Mouse (Mus musculus) MEL (cell line): ENCODE measurements at regions not wholly inside any gene's neighbourhood (a gene's known extent, or its start where the extent isn't known, plus 50 kb on each side); places are given as distances from the start of the nearest gene placed in this dataset.

ENCODE experiments used
- DNase-seq: peaks from one replicate; pipeline ENCODE4 v3.0.0; 2011; ENCODE audit warnings: low read depth, low spot score
- H3K27ac ChIP-seq: 2 replicates; pipeline ENCODE4 v1.5.1; 2012; ENCODE audit warnings: low read depth, mild to moderate bottlenecking, control low read depth, low read length, moderate library complexity; ENCODE audit not compliant: control insufficient read depth
- H3K27me3 ChIP-seq, 2 experiments: fragments of 150-350 bp in 1 of 2; sonication (generic) in 1 of 2; 2 replicates each; pipeline ENCODE4 v1.6.1; 2012; ENCODE audit warnings: low read length in 2 of 2, mild to moderate bottlenecking in 2 of 2, improper control_type of control experiment in 1 of 2, moderate library complexity in 1 of 2; ENCODE audit not compliant: insufficient read depth in 2 of 2, control insufficient read depth in 1 of 2
- H3K36me3 ChIP-seq, 2 experiments: 2 replicates each; pipeline ENCODE4 v1.6.1; 2012 to 2014; ENCODE audit warnings: low read length in 2 of 2, improper control_type of control experiment in 1 of 2, inconsistent platforms in 1 of 2, mild to moderate bottlenecking in 1 of 2; ENCODE audit not compliant: insufficient read depth in 2 of 2, control insufficient read depth in 1 of 2
- H3K4me1 ChIP-seq, 2 experiments: fragments of 150-350 bp in 1 of 2; sonication (generic) in 1 of 2; 2 replicates each; pipeline ENCODE4 v1.6.1; 2012; ENCODE audit warnings: low read length in 2 of 2, improper control_type of control experiment in 1 of 2, mild to moderate bottlenecking in 1 of 2; ENCODE audit not compliant: insufficient read depth in 2 of 2, control insufficient read depth in 1 of 2
- H3K4me3 ChIP-seq, 2 experiments: fragments of 150-350 bp in 1 of 2; sonication (generic) in 1 of 2; 2 replicates each; pipeline ENCODE4 v1.5.1; 2012; ENCODE audit warnings: low read depth in 2 of 2, low read length in 2 of 2, mild to moderate bottlenecking in 2 of 2, moderate library complexity in 2 of 2, control low read depth in 1 of 2, improper control_type of control experiment in 1 of 2; ENCODE audit not compliant: control insufficient read depth in 1 of 2, insufficient read depth in 1 of 2
- H3K79me2 ChIP-seq: 2 replicates; pipeline ENCODE4 v1.6.1; 2012; ENCODE audit warnings: mild to moderate bottlenecking, low read length, moderate library complexity; ENCODE audit not compliant: control insufficient read depth, poor library complexity, insufficient read depth
- H3K9ac ChIP-seq: 2 replicates; pipeline ENCODE4 v1.6.1; 2012; ENCODE audit warnings: low read depth, mild to moderate bottlenecking, control low read depth, low read length, moderate library complexity; ENCODE audit not compliant: control insufficient read depth, poor library complexity, severe bottlenecking
- H3K9me3 ChIP-seq: fragments of 150-350 bp; sonication (generic); replicated peaks from 2 replicates; pipeline ENCODE4 v1.6.1; 2012; ENCODE audit warnings: mild to moderate bottlenecking, low read length, improper control_type of control experiment, moderate library complexity; ENCODE audit not compliant: insufficient read depth
- CHD1 ChIP-seq: IDR thresholded peaks from 2 replicates; pipeline ENCODE4 v1.6.1; 2012; ENCODE audit warnings: low read depth, mild to moderate bottlenecking, inconsistent platforms, low read length, improper control_type of control experiment
- CHD2 ChIP-seq: IDR thresholded peaks from 2 replicates; pipeline ENCODE4 v1.6.1; 2011; ENCODE audit warnings: low read length, improper control_type of control experiment
- ELF1 ChIP-seq: IDR thresholded peaks from 2 replicates; pipeline ENCODE4 v1.6.1; 2014; ENCODE audit warnings: low read depth, mild to moderate bottlenecking, inconsistent platforms, low read length, improper control_type of control experiment, moderate library complexity
- EP300 ChIP-seq, 2 experiments: IDR thresholded peaks; 2 replicates each; pipeline ENCODE4 v1.6.1; 2011; ENCODE audit warnings: improper control_type of control experiment in 2 of 2, low read length in 2 of 2, low read depth in 1 of 2, mild to moderate bottlenecking in 1 of 2
- GABPA ChIP-seq: IDR thresholded peaks from 2 replicates; pipeline ENCODE4 v1.6.1; 2012; ENCODE audit warnings: low read depth, mild to moderate bottlenecking, inconsistent platforms, low read length, improper control_type of control experiment, moderate library complexity
- GATA1 ChIP-seq: IDR thresholded peaks from 2 replicates; pipeline ENCODE4 v1.6.1; 2011; ENCODE audit warnings: low read depth, low read length, improper control_type of control experiment
- HCFC1 ChIP-seq: IDR thresholded peaks from 2 replicates; pipeline ENCODE4 v1.6.1; 2012; ENCODE audit warnings: low read depth, mild to moderate bottlenecking, inconsistent platforms, low read length, improper control_type of control experiment, moderate library complexity
- MAX ChIP-seq: IDR thresholded peaks from 2 replicates; pipeline ENCODE4 v1.6.1; 2011; ENCODE audit warnings: low read length, improper control_type of control experiment
- MEF2A ChIP-seq: IDR thresholded peaks from 2 replicates; pipeline ENCODE4 v1.6.1; 2014; ENCODE audit warnings: low read depth, mild to moderate bottlenecking, inconsistent platforms, low read length, improper control_type of control experiment; ENCODE audit not compliant: poor library complexity, insufficient replicate concordance, severe bottlenecking; ENCODE audit errors: extremely low read depth
- MXI1 ChIP-seq: IDR thresholded peaks from 2 replicates; pipeline ENCODE4 v1.6.1; 2011; ENCODE audit warnings: mild to moderate bottlenecking, low read depth, low read length, improper control_type of control experiment
- MYB ChIP-seq: IDR thresholded peaks from 2 replicates; pipeline ENCODE4 v1.6.1; 2011; ENCODE audit warnings: mild to moderate bottlenecking, low read depth, low read length, improper control_type of control experiment
- MYC ChIP-seq: IDR thresholded peaks from 2 replicates; pipeline ENCODE4 v1.6.1; 2011; ENCODE audit warnings: low read depth, mild to moderate bottlenecking, low read length, improper control_type of control experiment, moderate library complexity
- NELFE ChIP-seq: IDR thresholded peaks from 2 replicates; pipeline ENCODE4 v1.6.1; 2011; ENCODE audit warnings: low read depth, low read length, improper control_type of control experiment
- NRF1 ChIP-seq: IDR thresholded peaks from 2 replicates; pipeline ENCODE4 v1.6.1; 2014; ENCODE audit warnings: low read depth, mild to moderate bottlenecking, inconsistent platforms, low read length, improper control_type of control experiment, moderate library complexity; ENCODE audit not compliant: poor library complexity, insufficient read depth, severe bottlenecking
- POLR2A ChIP-seq, 2 experiments: IDR thresholded peaks; 2 replicates each; pipeline ENCODE4 v1.6.1; 2011 to 2012; ENCODE audit warnings: low read length in 2 of 2, mild to moderate bottlenecking in 2 of 2, control low read depth in 1 of 2, improper control_type of control experiment in 1 of 2, low read depth in 1 of 2, moderate library complexity in 1 of 2; ENCODE audit not compliant: control insufficient read depth in 1 of 2, insufficient read depth in 1 of 2, poor library complexity in 1 of 2
- POLR2AphosphoS2 ChIP-seq: IDR thresholded peaks from 2 replicates; pipeline ENCODE4 v1.6.1; 2011; ENCODE audit warnings: low read length, improper control_type of control experiment
- POLR2AphosphoS5 ChIP-seq: IDR thresholded peaks from 2 replicates; pipeline ENCODE4 v1.6.1; 2012; ENCODE audit warnings: low read depth, borderline replicate concordance, mild to moderate bottlenecking, inconsistent platforms, low read length, moderate library complexity, mixed read lengths
- RCOR1 ChIP-seq: IDR thresholded peaks from 2 replicates; pipeline ENCODE4 v1.6.1; 2012; ENCODE audit warnings: low read depth, mild to moderate bottlenecking, inconsistent platforms, low read length, improper control_type of control experiment
- TBP ChIP-seq: IDR thresholded peaks from 2 replicates; pipeline ENCODE4 v1.8.0; 2011; ENCODE audit warnings: low read depth, low read length, improper control_type of control experiment
- TCF12 ChIP-seq: IDR thresholded peaks from 2 replicates; pipeline ENCODE4 v1.6.1; 2014; ENCODE audit warnings: low read depth, mild to moderate bottlenecking, inconsistent platforms, low read length, improper control_type of control experiment, moderate library complexity
- UBTF ChIP-seq: IDR thresholded peaks from 2 replicates; pipeline ENCODE4 v1.6.1; 2012; ENCODE audit warnings: low read depth, mild to moderate bottlenecking, inconsistent platforms, low read length, improper control_type of control experiment, moderate library complexity, borderline replicate concordance; ENCODE audit not compliant: insufficient read depth
- USF2 ChIP-seq, 2 experiments: IDR thresholded peaks; 2 replicates each; pipeline ENCODE4 v1.6.1; 2011 to 2012; ENCODE audit warnings: improper control_type of control experiment in 2 of 2, low read length in 2 of 2, borderline replicate concordance in 1 of 2, inconsistent platforms in 1 of 2, low read depth in 1 of 2, mild to moderate bottlenecking in 1 of 2; ENCODE audit not compliant: insufficient read depth in 1 of 2
- ZKSCAN1 ChIP-seq: IDR thresholded peaks from 2 replicates; pipeline ENCODE4 v1.6.1; 2012; ENCODE audit warnings: low read depth, mild to moderate bottlenecking, inconsistent platforms, low read length, improper control_type of control experiment, moderate library complexity
- ZMIZ1 ChIP-seq: IDR thresholded peaks from 2 replicates; pipeline ENCODE4 v1.6.1; 2012; ENCODE audit warnings: low read depth, mild to moderate bottlenecking, inconsistent platforms, low read length, improper control_type of control experiment, moderate library complexity

DNA sequence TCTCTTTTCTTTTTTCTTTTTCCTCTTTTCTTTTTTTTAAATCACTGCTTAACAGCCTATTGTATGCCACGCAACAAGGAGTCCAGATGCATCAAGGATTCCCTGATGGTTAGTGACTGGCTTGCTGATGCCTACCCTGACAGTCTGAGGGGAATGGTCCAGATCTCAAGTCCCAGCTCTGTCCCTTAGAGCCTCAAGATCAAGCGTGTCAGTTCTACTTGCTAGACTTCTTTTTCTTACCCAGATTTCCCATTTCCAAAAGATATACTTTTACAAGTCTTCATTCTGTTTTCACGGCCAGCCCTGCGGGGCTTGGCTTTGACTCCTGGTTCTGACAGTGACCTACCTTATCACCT, 68.1 kb upstream of the Il12b start:
- H3K27me3 ChIP-seq = peaks cover 0 to 10% of the 10 kb centered on the region in 2 experiments; a peak in 3 of 4 replicates
- no peaks in the 10 kb centered on the region for H3K79me2 ChIP-seq
- no peak overlapping the region for H3K27ac ChIP-seq
- no peak overlapping the region for H3K4me3 ChIP-seq
- no peak for DNase-seq
- no peak for TF ChIP-seq EP300 (IDR thresholded peaks at IDR 0.05; ENCODE audit: low read depth in 1 of 2, low read length in 2 of 2)
- TF ChIP-seq RCOR1 = no peak
- no peak for TF ChIP-seq ZMIZ1
- TF ChIP-seq NRF1 = no peak
- TF ChIP-seq TBP = no peak
- TF ChIP-seq GATA1 = no peak
- no peak for TF ChIP-seq UBTF
- no peak for TF ChIP-seq MYB
- TF ChIP-seq USF2 (IDR thresholded peaks at IDR 0.05; ENCODE audit: borderline replicate concordance in 1 of 2, insufficient read depth in 1 of 2, low read depth in 1 of 2, low read length in 2 of 2) = no peak
- TF ChIP-seq NELFE = no peak
- TF ChIP-seq MXI1 = no peak
- no peak for TF ChIP-seq MAX
- no peak for TF ChIP-seq POLR2AphosphoS2
- no peak for TF ChIP-seq TCF12
- TF ChIP-seq POLR2A (IDR thresholded peaks at IDR 0.05; ENCODE audit: control insufficient read depth in 1 of 2, insufficient read depth in 1 of 2, low read depth in 1 of 2, low read length in 2 of 2, poor library complexity in 1 of 2) = no peak
- TF ChIP-seq ZKSCAN1 = no peak
- TF ChIP-seq CHD1 = no peak
- TF ChIP-seq MYC = no peak
- no peak for TF ChIP-seq CHD2
- no peak overlapping the region for H3K9ac ChIP-seq
- no peaks in the 10 kb centered on the region for H3K9me3 ChIP-seq
- no peaks in the 10 kb centered on the region for H3K36me3 ChIP-seq
- no peaks in the 10 kb centered on the region for H3K4me1 ChIP-seq

DNA sequence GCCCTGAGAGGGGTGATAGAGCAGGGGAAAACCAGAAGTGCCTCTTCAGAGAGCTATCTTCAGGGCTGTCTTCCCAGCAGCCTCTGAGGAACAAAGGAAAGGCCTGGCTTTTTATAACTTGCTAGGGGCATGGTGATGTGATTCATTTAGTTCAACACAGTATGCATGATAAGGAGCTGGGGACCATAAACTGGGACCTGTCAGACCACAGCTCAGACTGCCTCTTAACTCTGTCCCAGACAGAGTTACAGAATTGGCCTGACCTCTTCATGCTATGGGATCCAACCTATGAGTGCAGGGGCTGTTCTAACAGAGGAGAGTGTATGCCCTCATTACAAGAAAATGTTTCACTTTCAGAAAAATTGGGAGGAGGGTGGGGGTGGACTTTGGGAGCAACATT, 59.3 kb upstream of the Il12b start:
- DNase-seq = no peak

More for the DNA sequence above, 59.3 kb upstream of the Il12b start:
- Histone ChIP-seq H3K27ac (no peak overlapping the region), H3K36me3 (no peaks in the 10 kb centered on the region), H3K4me3 (no peak overlapping the region), H3K9ac (no peak overlapping the region), H3K9me3 (no peaks in the 10 kb centered on the region), H3K79me2 (no peaks in the 10 kb centered on the region), H3K27me3 (peaks cover 0 to 2% of the 10 kb centered on the region in 2 experiments; a peak in 1 of 4 replicates), H3K4me1 (no peaks in the 10 kb centered on the region)
- TF ChIP-seq POLR2A (IDR thresholded peaks at IDR 0.05; ENCODE audit: control insufficient read depth in 1 of 2, insufficient read depth in 1 of 2, low read depth in 1 of 2, low read length in 2 of 2, poor library complexity in 1 of 2) = no peak
- no peak for TF ChIP-seq GABPA
- no peak for TF ChIP-seq TBP
- no peak for TF ChIP-seq HCFC1
- TF ChIP-seq TCF12 = no peak
- no peak for TF ChIP-seq MYC
- TF ChIP-seq MEF2A = no peak
- no peak for TF ChIP-seq ELF1
- TF ChIP-seq GATA1 = no peak
- TF ChIP-seq POLR2AphosphoS5 = no peak
- TF ChIP-seq CHD2 = no peak
